Mouse (Mus musculus): ENCODE data around the gene Gnao1. TPM values are rescaled to one million over a fixed set of nuclear protein-coding genes. Genes with fewer than 3 reads are reported as not detected.

Gene Gnao1
- total RNA-seq, 1 experiment: 1.1 TPM

GRCm38 (mm10) chr8:93976446-93977211 is 166.9 kb downstream of the Gnao1 start:
- no peak overlapping the region for H3K27ac ChIP-seq (ENCODE audit: insufficient read depth, low read depth, low read length, poor library complexity, severe bottlenecking)
- no peak overlapping the region for H3K9ac ChIP-seq (ENCODE audit: insufficient read depth, low read depth, low read length, poor library complexity, severe bottlenecking)
- peaks cover 5% of the 10 kb centered on the region; the same call in 1 of the 2 replicates for H3K36me3 ChIP-seq (ENCODE audit: control insufficient read depth, insufficient read depth, low read length, poor library complexity, severe bottlenecking)
- H3K4me3 ChIP-seq (ENCODE audit: insufficient read depth in 1 of 2, low read depth in 1 of 2, low read length in 2 of 2, poor library complexity in 1 of 2, severe bottlenecking in 1 of 2): no peak overlapping the region
- TF ChIP-seq ZNF384 (IDR thresholded peaks at IDR 0.05; ENCODE audit: low read depth, low read length) (no peak), ZC3H11A (IDR thresholded peaks at IDR 0.05; ENCODE audit: borderline replicate concordance, low read depth, low read length) (no peak), CHD2 (IDR thresholded peaks at IDR 0.05; ENCODE audit: low read depth, low read length) (no peak), HCFC1 (IDR thresholded peaks at IDR 0.05; ENCODE audit: borderline replicate concordance, insufficient read depth, low read length) (no peak), MAFK (IDR thresholded peaks at IDR 0.05; ENCODE audit: insufficient read depth, low read depth, low read length) (no peak)
- in situ Hi-C loops (cut with MboI; ENCODE audit: low sequenced_read_pairs in 2 of 2, unreplicated experiment in 2 of 2): no loop called here
- H3K4me1 ChIP-seq (ENCODE audit: control insufficient read depth in 2 of 2, insufficient read depth in 2 of 2, low read length in 2 of 2, poor library complexity in 1 of 2): 0 out of 4 replicates have a peak, but pooled peaks cover 0 to 3% of the 10 kb centered on the region in 2 experiments
- H3K9me3 ChIP-seq (ENCODE audit: control insufficient read depth, insufficient read depth, low read depth, low read length): no peaks in the 10 kb centered on the region
- no peak for DNase-seq (ENCODE audit: low read depth, low spot score)

GRCm38 (mm10) chr8:93980141-93980540 is 170.4 kb downstream of the Gnao1 start:
- H3K4me1 ChIP-seq (ENCODE audit: control insufficient read depth in 2 of 2, insufficient read depth in 2 of 2, low read length in 2 of 2, poor library complexity in 1 of 2): 0 out of 4 replicates have a peak, but pooled peaks cover 0 to 3% of the 10 kb centered on the region in 2 experiments
- no peak overlapping the region for H3K9ac ChIP-seq (ENCODE audit: insufficient read depth, low read depth, low read length, poor library complexity, severe bottlenecking)
- no peak for DNase-seq (ENCODE audit: low read depth, low spot score)
- H3K27ac ChIP-seq (ENCODE audit: insufficient read depth, low read depth, low read length, poor library complexity, severe bottlenecking): no peak overlapping the region
- in situ Hi-C loops (cut with MboI; ENCODE audit: low sequenced_read_pairs in 2 of 2, unreplicated experiment in 2 of 2): no loop called here
- H3K9me3 ChIP-seq (ENCODE audit: control insufficient read depth, insufficient read depth, low read depth, low read length): no peaks in the 10 kb centered on the region
- peaks cover 3% of the 10 kb centered on the region; the same call in 1 of the 2 replicates for H3K36me3 ChIP-seq (ENCODE audit: control insufficient read depth, insufficient read depth, low read length, poor library complexity, severe bottlenecking)
- no peak for TF ChIP-seq CHD2 (IDR thresholded peaks at IDR 0.05; ENCODE audit: low read depth, low read length)
- no peak for TF ChIP-seq ZC3H11A (IDR thresholded peaks at IDR 0.05; ENCODE audit: borderline replicate concordance, low read depth, low read length)
- no peak for TF ChIP-seq MAFK (IDR thresholded peaks at IDR 0.05; ENCODE audit: insufficient read depth, low read depth, low read length)
- TF ChIP-seq HCFC1 (IDR thresholded peaks at IDR 0.05; ENCODE audit: borderline replicate concordance, insufficient read depth, low read length): no peak
- TF ChIP-seq ZNF384 (IDR thresholded peaks at IDR 0.05; ENCODE audit: low read depth, low read length): no peak
- no peak overlapping the region for H3K4me3 ChIP-seq (ENCODE audit: insufficient read depth in 1 of 2, low read depth in 1 of 2, low read length in 2 of 2, poor library complexity in 1 of 2, severe bottlenecking in 1 of 2)

GRCm38 (mm10) chr8:93981679-93982215 is 172.0 kb downstream of the Gnao1 start:
- Histone ChIP-seq H3K4me1 (ENCODE audit: control insufficient read depth in 2 of 2, insufficient read depth in 2 of 2, low read length in 2 of 2, poor library complexity in 1 of 2) (0 out of 4 replicates have a peak, but pooled peaks cover 0 to 3% of the 10 kb centered on the region in 2 experiments), H3K9me3 (ENCODE audit: control insufficient read depth, insufficient read depth, low read depth, low read length) (no peaks in the 10 kb centered on the region), H3K9ac (ENCODE audit: insufficient read depth, low read depth, low read length, poor library complexity, severe bottlenecking) (no peak overlapping the region), H3K27ac (ENCODE audit: insufficient read depth, low read depth, low read length, poor library complexity, severe bottlenecking) (no peak overlapping the region), H3K4me3 (ENCODE audit: insufficient read depth in 1 of 2, low read depth in 1 of 2, low read length in 2 of 2, poor library complexity in 1 of 2, severe bottlenecking in 1 of 2) (no peak overlapping the region), H3K36me3 (ENCODE audit: control insufficient read depth, insufficient read depth, low read length, poor library complexity, severe bottlenecking) (peaks cover 2% of the 10 kb centered on the region; the same call in 1 of the 2 replicates)
- in situ Hi-C loops (cut with MboI; ENCODE audit: low sequenced_read_pairs in 2 of 2, unreplicated experiment in 2 of 2): no loop called here
- TF ChIP-seq ZC3H11A (IDR thresholded peaks at IDR 0.05; ENCODE audit: borderline replicate concordance, low read depth, low read length): no peak
- no peak for TF ChIP-seq ZNF384 (IDR thresholded peaks at IDR 0.05; ENCODE audit: low read depth, low read length)
- TF ChIP-seq MAFK (IDR thresholded peaks at IDR 0.05; ENCODE audit: insufficient read depth, low read depth, low read length): no peak
- TF ChIP-seq CHD2 (IDR thresholded peaks at IDR 0.05; ENCODE audit: low read depth, low read length): no peak
- TF ChIP-seq HCFC1 (IDR thresholded peaks at IDR 0.05; ENCODE audit: borderline replicate concordance, insufficient read depth, low read length): no peak
- no peak for DNase-seq (ENCODE audit: low read depth, low spot score)

GRCm38 (mm10) chr8:93983827-93984226 is 174.1 kb downstream of the Gnao1 start:
- Histone ChIP-seq H3K9me3 (ENCODE audit: control insufficient read depth, insufficient read depth, low read depth, low read length) (no peaks in the 10 kb centered on the region), H3K4me1 (ENCODE audit: control insufficient read depth in 2 of 2, insufficient read depth in 2 of 2, low read length in 2 of 2, poor library complexity in 1 of 2) (0 out of 4 replicates have a peak, but pooled peaks cover 0 to 3% of the 10 kb centered on the region in 2 experiments), H3K27ac (ENCODE audit: insufficient read depth, low read depth, low read length, poor library complexity, severe bottlenecking) (no peak overlapping the region), H3K9ac (ENCODE audit: insufficient read depth, low read depth, low read length, poor library complexity, severe bottlenecking) (no peak overlapping the region), H3K36me3 (ENCODE audit: control insufficient read depth, insufficient read depth, low read length, poor library complexity, severe bottlenecking) (peaks cover 8% of the 10 kb centered on the region; the same call in 1 of the 2 replicates), H3K4me3 (ENCODE audit: insufficient read depth in 1 of 2, low read depth in 1 of 2, low read length in 2 of 2, poor library complexity in 1 of 2, severe bottlenecking in 1 of 2) (no peak overlapping the region)
- no peak for TF ChIP-seq HCFC1 (IDR thresholded peaks at IDR 0.05; ENCODE audit: borderline replicate concordance, insufficient read depth, low read length)
- no peak for TF ChIP-seq MAFK (IDR thresholded peaks at IDR 0.05; ENCODE audit: insufficient read depth, low read depth, low read length)
- TF ChIP-seq ZC3H11A (IDR thresholded peaks at IDR 0.05; ENCODE audit: borderline replicate concordance, low read depth, low read length): no peak
- no peak for TF ChIP-seq CHD2 (IDR thresholded peaks at IDR 0.05; ENCODE audit: low read depth, low read length)
- TF ChIP-seq ZNF384 (IDR thresholded peaks at IDR 0.05; ENCODE audit: low read depth, low read length): no peak
- in situ Hi-C loops (cut with MboI; ENCODE audit: low sequenced_read_pairs in 2 of 2, unreplicated experiment in 2 of 2): no loop called here
- DNase-seq (ENCODE audit: low read depth, low spot score): no peak

Measured in ES-E14 (cell line).